Mouse (Mus musculus): ENCODE data around the gene Wls. TPM values are rescaled to one million over a fixed set of nuclear protein-coding genes. Genes with fewer than 3 reads are reported as not detected.

Gene Wls
- polyA plus RNA-seq, 1 experiment from 2014 or later = 122 TPM

GRCm38 (mm10) chr3:159878983-159879382 is 39.5 kb downstream of the Wls start:
- H3K9me3 ChIP-seq (replicated peaks) = no peaks in the 10 kb centered on the region
- no peaks in the 10 kb centered on the region for H3K27me3 ChIP-seq (ENCODE audit: low read depth, poor library complexity, severe bottlenecking)
- DNase-seq (ENCODE audit: low spot score) = no peak
- no peak overlapping the region for H3K4me3 ChIP-seq
- H3K27ac ChIP-seq = no peak overlapping the region
- no peaks in the 10 kb centered on the region for H3K4me1 ChIP-seq
- H3K36me3 ChIP-seq = peaks cover 46% of the 10 kb centered on the region

GRCm38 (mm10) chr3:159883325-159883724 is 43.9 kb downstream of the Wls start:
- no peak for DNase-seq (ENCODE audit: low spot score)
- H3K27ac ChIP-seq = no peak overlapping the region
- no peak overlapping the region for H3K4me3 ChIP-seq
- H3K4me1 ChIP-seq = peaks cover 5% of the 10 kb centered on the region; the same call in 1 of the 2 replicates
- H3K27me3 ChIP-seq (ENCODE audit: low read depth, poor library complexity, severe bottlenecking) = no peaks in the 10 kb centered on the region
- no peaks in the 10 kb centered on the region for H3K9me3 ChIP-seq (replicated peaks)
- peaks cover 12% of the 10 kb centered on the region for H3K36me3 ChIP-seq
- 39% methylated on average over 2 of the region's 2 CpGs for WGBS

- no peak overlapping the region for H3K27ac ChIP-seq
- peaks cover 5% of the 10 kb centered on the region; the same call in 1 of the 2 replicates for H3K4me1 ChIP-seq
- H3K4me3 ChIP-seq = no peak overlapping the region
- H3K27me3 ChIP-seq (ENCODE audit: low read depth, poor library complexity, severe bottlenecking) = no peaks in the 10 kb centered on the region
- H3K36me3 ChIP-seq = peaks cover 10% of the 10 kb centered on the region
- DNase-seq (ENCODE audit: low spot score) = no peak
- H3K9me3 ChIP-seq (replicated peaks) = no peaks in the 10 kb centered on the region
Measured at GRCm38 (mm10) chr3:159884802-159885201, 45.3 kb downstream of the Wls start.

- no peak overlapping the region for H3K27ac ChIP-seq
Measured at GRCm38 (mm10) chr3:159885271-159885670, 45.8 kb downstream of the Wls start.

GRCm38 (mm10) chr3:159885781-159886400 is 46.4 kb downstream of the Wls start:
- Histone ChIP-seq H3K27ac (no peak overlapping the region), H3K4me3 (no peak overlapping the region), H3K4me1 (peaks cover 5% of the 10 kb centered on the region; the same call in 1 of the 2 replicates), H3K27me3 (ENCODE audit: low read depth, poor library complexity, severe bottlenecking) (no peaks in the 10 kb centered on the region), H3K36me3 (peaks cover 10% of the 10 kb centered on the region), H3K9me3 (replicated peaks) (no peaks in the 10 kb centered on the region)
- WGBS = 32% methylated on average over 1 of the region's 1 CpGs
- no peak for DNase-seq (ENCODE audit: low spot score)

More at GRCm38 (mm10) chr3:159885271-159885670, 45.8 kb downstream of the Wls start:
- Histone ChIP-seq H3K36me3 (peaks cover 10% of the 10 kb centered on the region), H3K27me3 (ENCODE audit: low read depth, poor library complexity, severe bottlenecking) (no peaks in the 10 kb centered on the region), H3K4me1 (peaks cover 5% of the 10 kb centered on the region; the same call in 1 of the 2 replicates), H3K9me3 (replicated peaks) (no peaks in the 10 kb centered on the region), H3K4me3 (no peak overlapping the region)
- DNase-seq (ENCODE audit: low spot score) = no peak
- WGBS = 55% methylated on average over 3 of the region's 3 CpGs

GRCm38 (mm10) chr3:159890176-159891056 is 50.9 kb downstream of the Wls start:
- 0 out of 2 replicates have a peak, but pooled peaks cover 4% of the 10 kb centered on the region for H3K36me3 ChIP-seq
- H3K4me1 ChIP-seq = 0 out of 2 replicates have a peak, but pooled peaks cover under 1% of the 10 kb centered on the region
- H3K4me3 ChIP-seq = no peak overlapping the region
- 81% methylated on average over 5 of the region's 5 CpGs for WGBS
- no peaks in the 10 kb centered on the region for H3K27me3 ChIP-seq (ENCODE audit: low read depth, poor library complexity, severe bottlenecking)
- DNase-seq (ENCODE audit: low spot score) = no peak
- H3K9me3 ChIP-seq (replicated peaks) = no peaks in the 10 kb centered on the region
- no peak overlapping the region for H3K27ac ChIP-seq

- H3K4me3 ChIP-seq = no peak overlapping the region
- H3K9me3 ChIP-seq (replicated peaks) = no peaks in the 10 kb centered on the region
- H3K27ac ChIP-seq = no peak overlapping the region
- WGBS = 96% methylated on average over 8 of the region's 8 CpGs
- H3K36me3 ChIP-seq = 0 out of 2 replicates have a peak, but pooled peaks cover 4% of the 10 kb centered on the region
- H3K27me3 ChIP-seq (ENCODE audit: low read depth, poor library complexity, severe bottlenecking) = no peaks in the 10 kb centered on the region
- no peak for DNase-seq (ENCODE audit: low spot score)
- H3K4me1 ChIP-seq = no peaks in the 10 kb centered on the region
Measured at GRCm38 (mm10) chr3:159891057-159891752, 51.7 kb downstream of the Wls start.

- no peaks in the 10 kb centered on the region for H3K27me3 ChIP-seq (ENCODE audit: low read depth, poor library complexity, severe bottlenecking)
- WGBS = 93% methylated on average over 1 of the region's 1 CpGs
- no peaks in the 10 kb centered on the region for H3K4me1 ChIP-seq
- no peak overlapping the region for H3K4me3 ChIP-seq
- no peak for DNase-seq (ENCODE audit: low spot score)
- no peak overlapping the region for H3K27ac ChIP-seq
- peaks cover 57% of the 10 kb centered on the region for H3K36me3 ChIP-seq
- H3K9me3 ChIP-seq (replicated peaks) = no peaks in the 10 kb centered on the region
Measured at GRCm38 (mm10) chr3:159907329-159907728, 67.9 kb downstream of the Wls start.

- no peaks in the 10 kb centered on the region for H3K4me1 ChIP-seq
- no peak overlapping the region for H3K27ac ChIP-seq
- DNase-seq (ENCODE audit: low spot score) = no peak
- H3K36me3 ChIP-seq = peaks cover 56% of the 10 kb centered on the region
- WGBS = 94% methylated on average over 2 of the region's 2 CpGs
- no peaks in the 10 kb centered on the region for H3K27me3 ChIP-seq (ENCODE audit: low read depth, poor library complexity, severe bottlenecking)
- H3K4me3 ChIP-seq = no peak overlapping the region
- H3K9me3 ChIP-seq (replicated peaks) = no peaks in the 10 kb centered on the region
Measured at GRCm38 (mm10) chr3:159917328-159918090, 78.0 kb downstream of the Wls start.

Other genes with a start within 250 kb of the Wls start
- gene Rpe65, start 240.5 kb upstream of the Wls start, polyA plus RNA-seq (2016; fragmentation: Nextera tagmentation; extraction: Ambion mirVana) = not detected in 2 replicates